Mouse (Mus musculus) heart, embryonic 15.5 days (tissue): Measurements from ENCODE around the gene Egfl7. TPM values are rescaled to one million over a fixed set of nuclear protein-coding genes. Genes with fewer than 3 reads are reported as not detected.
A peak's percentile ranks its signal among the peaks of the same experiment; 100 is the strongest.

ENCODE experiments used
- ATAC-seq: fragments of 200-750 bp; cut with Nextera tagmentation; replicated peaks from 2 replicates; pipeline ENCODE4 v1.8.0; 2017; ENCODE audit warnings: low read depth, moderate TSS enrichment; ENCODE audit not compliant: insufficient number of reproducible peaks, insufficient read depth, low FRiP score
- H3K27ac ChIP-seq: fragments of 300-500 bp; sonication (generic); 2 replicates; pipeline ENCODE4 v1.5.1; 2015; ENCODE audit warnings: mild to moderate bottlenecking, inconsistent platforms
- H3K27me3 ChIP-seq: fragments of 300-500 bp; sonication (generic); 2 replicates; pipeline ENCODE4 v1.6.1; 2015; ENCODE audit warnings: inconsistent platforms
- H3K36me3 ChIP-seq: fragments of 300-500 bp; sonication (generic); 2 replicates; pipeline ENCODE4 v1.6.1; 2015; ENCODE audit warnings: mild to moderate bottlenecking, inconsistent platforms
- H3K4me1 ChIP-seq: fragments of 300-500 bp; sonication (generic); replicated peaks from 2 replicates; pipeline ENCODE4 v1.6.1; 2015; ENCODE audit warnings: inconsistent platforms
- H3K4me2 ChIP-seq: fragments of 300-500 bp; sonication (generic); 2 replicates; pipeline ENCODE4 v1.6.1; 2015; ENCODE audit warnings: inconsistent platforms, mild to moderate bottlenecking, moderate library complexity
- H3K4me3 ChIP-seq: fragments of 300-500 bp; sonication (generic); 2 replicates; pipeline ENCODE4 v1.5.1; 2015; ENCODE audit warnings: mild to moderate bottlenecking, inconsistent platforms
- H3K9ac ChIP-seq: fragments of 300-500 bp; sonication (generic); 2 replicates; pipeline ENCODE4 v1.6.1; 2015; ENCODE audit warnings: mild to moderate bottlenecking, inconsistent platforms
- H3K9me3 ChIP-seq: fragments of 300-500 bp; sonication (generic); replicated peaks from 2 replicates; pipeline ENCODE4 v1.6.1; 2016; ENCODE audit warnings: inconsistent platforms
- WGBS: fragments of 180-500 bp; shearing (Covaris S2); methylation state at CpG from one replicate; pipeline ENCODE4 v1.1.7; 2015; ENCODE audit warnings: mixed read lengths; 5-methylcytosine and 5-hydroxymethylcytosine counted together
- polyA plus RNA-seq: library from polyadenylated mRNA; unstranded; fragments of >200 nt; fragmentation: Nextera tagmentation; extraction: Ambion mirVana; gene quantifications from 2 replicates; pipeline ENCODE4 v1.2.1, GENCODE M21; 2015

The Egfl7 gene
- polyA plus RNA-seq, 1 experiment from 2014 or later, result 159 TPM

DNA sequence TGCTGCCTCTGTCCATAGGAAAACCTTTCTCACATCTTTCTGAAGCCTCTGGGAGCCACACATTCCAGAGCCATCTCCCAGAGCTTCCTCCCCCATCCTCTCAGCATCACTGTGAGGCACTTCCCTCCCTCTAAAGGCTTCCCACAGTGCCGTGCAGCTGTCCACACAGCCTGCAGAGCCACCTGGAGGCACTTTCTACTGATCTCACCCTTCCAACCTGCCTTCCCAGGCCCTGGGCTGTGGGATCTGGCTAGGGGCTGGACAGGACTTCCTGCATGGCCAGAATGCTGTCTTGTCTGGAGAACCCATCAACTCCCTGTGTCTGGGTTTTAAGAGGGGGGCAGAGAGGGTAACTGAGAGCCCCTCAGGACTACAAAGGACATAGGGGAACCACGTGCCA, 32.3 kb upstream of the Egfl7 start:
- Histone ChIP-seq H3K27me3 (no peaks in the 10 kb centered on the region), H3K4me1 (peaks cover 59% of the 10 kb centered on the region), H3K4me3 (no peak overlapping the region), H3K9me3 (no peaks in the 10 kb centered on the region), H3K36me3 (no peaks in the 10 kb centered on the region), H3K4me2 (no peak overlapping the region), H3K9ac (no peak overlapping the region), H3K27ac (no peak overlapping the region)
- WGBS, result 40% methylated on average over 2 of the region's 2 CpGs
- no peak for ATAC-seq

DNA sequence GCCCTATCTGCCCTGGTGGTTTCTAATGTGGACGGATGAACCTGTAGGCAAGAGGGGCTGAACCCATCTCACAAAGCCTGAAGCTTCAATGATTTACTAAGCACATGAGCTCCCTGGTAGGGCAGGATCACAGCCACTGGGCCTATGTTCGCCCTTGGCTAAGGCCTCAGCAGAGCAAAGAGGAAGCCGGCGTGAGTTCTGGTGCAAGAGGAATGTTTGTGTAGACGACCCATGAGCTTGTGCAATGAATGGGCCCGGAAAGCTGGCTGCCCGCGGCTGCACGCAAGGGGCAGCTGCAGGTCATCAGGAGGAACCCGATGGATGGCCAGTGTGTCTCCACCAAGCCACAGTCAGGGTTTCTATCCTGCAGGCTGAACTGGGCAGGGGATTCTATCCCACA, 30.0 kb upstream of the Egfl7 start:
- ATAC-seq, result no peak
- H3K27me3 ChIP-seq, result no peaks in the 10 kb centered on the region
- WGBS, result 71% methylated on average over 10 of the region's 10 CpGs
- H3K36me3 ChIP-seq, result no peaks in the 10 kb centered on the region
- no peak overlapping the region for H3K9ac ChIP-seq
- no peak overlapping the region for H3K4me2 ChIP-seq
- peaks cover 51% of the 10 kb centered on the region for H3K4me1 ChIP-seq
- no peaks in the 10 kb centered on the region for H3K9me3 ChIP-seq
- no peak overlapping the region for H3K4me3 ChIP-seq
- H3K27ac ChIP-seq, result peak overlapping the region; percentile 51

DNA sequence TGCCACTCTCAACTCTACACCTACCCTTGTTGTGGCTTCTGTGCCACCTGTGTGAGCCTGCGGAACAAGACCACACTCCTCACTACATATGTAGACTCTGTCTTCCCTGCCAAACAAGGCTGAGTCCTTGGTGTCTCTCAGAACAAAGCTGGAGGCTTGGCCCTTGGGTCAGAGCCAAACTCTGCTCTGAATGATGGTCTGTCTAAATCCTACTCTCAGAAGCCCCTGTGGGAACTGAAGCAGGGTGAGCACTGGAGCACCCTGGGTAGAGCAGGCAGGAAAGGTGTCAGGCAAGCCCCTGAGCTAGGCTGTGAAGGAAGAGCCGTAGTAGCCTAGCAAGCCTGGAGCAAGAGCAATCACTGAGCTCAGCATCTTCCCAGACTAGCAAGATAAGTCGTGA, 29.6 kb upstream of the Egfl7 start:
- H3K27me3 ChIP-seq, result no peaks in the 10 kb centered on the region
- no peaks in the 10 kb centered on the region for H3K36me3 ChIP-seq
- no peak for ATAC-seq
- H3K9ac ChIP-seq, result no peak overlapping the region
- H3K4me2 ChIP-seq, result no peak overlapping the region
- H3K27ac ChIP-seq, result peak overlapping the region; percentile 51
- peaks cover 54% of the 10 kb centered on the region for H3K4me1 ChIP-seq
- no peaks in the 10 kb centered on the region for H3K9me3 ChIP-seq
- WGBS, result 41% methylated on average over 3 of the region's 3 CpGs
- no peak overlapping the region for H3K4me3 ChIP-seq

DNA sequence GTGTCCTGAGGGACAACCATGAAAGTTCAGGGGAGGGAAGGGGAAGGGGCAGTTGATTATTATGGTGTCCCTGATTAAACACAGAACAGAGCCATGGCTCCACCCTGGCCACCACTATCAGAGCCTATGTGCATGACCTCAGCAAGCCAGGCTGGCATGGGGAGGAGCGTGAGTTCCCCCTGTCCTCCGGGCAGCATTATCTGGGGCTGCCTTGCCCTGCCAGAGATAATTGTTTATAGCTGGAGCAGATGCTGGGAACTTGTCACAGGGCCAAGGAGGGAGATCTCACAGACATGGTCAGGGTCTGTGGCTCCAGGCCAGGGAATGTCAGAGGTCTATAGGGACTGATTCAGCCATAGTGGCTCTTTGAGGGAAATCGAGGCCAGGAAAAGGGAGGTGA, 29.0 kb upstream of the Egfl7 start:
- ATAC-seq, result peak; percentile 39; the same call in 1 of the 2 replicates

DNA sequence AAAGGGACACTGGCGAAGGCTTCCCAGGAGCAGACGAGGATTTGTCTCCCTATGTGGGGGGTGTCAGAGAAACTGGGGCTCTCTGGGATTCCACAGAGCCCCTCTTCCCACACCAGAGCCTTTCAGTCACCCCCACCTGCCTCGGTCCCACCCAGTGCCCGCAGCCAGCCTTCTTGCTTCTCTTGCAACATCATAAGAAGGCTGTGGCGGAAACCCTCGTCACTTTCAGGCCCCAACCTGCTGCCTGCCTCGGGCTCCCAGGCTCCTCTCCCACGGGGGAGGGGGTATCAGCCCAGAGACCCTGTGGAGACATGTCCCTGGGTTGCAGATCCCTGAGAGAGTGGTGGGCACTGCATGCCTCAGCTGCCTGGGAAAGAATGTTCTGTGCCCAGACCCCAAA, 28.4 kb upstream of the Egfl7 start:
- Histone ChIP-seq H3K27ac (peak overlapping the region; percentile 51), H3K9me3 (no peaks in the 10 kb centered on the region), H3K4me2 (no peak overlapping the region), H3K27me3 (no peaks in the 10 kb centered on the region), H3K36me3 (no peaks in the 10 kb centered on the region), H3K4me3 (no peak overlapping the region), H3K9ac (no peak overlapping the region), H3K4me1 (peaks cover 67% of the 10 kb centered on the region)
- WGBS, result 64% methylated on average over 8 of the region's 8 CpGs
- no peak for ATAC-seq

More for the DNA sequence above, 29.0 kb upstream of the Egfl7 start:
- Histone ChIP-seq H3K9ac (no peak overlapping the region), H3K4me1 (peaks cover 60% of the 10 kb centered on the region), H3K27me3 (no peaks in the 10 kb centered on the region), H3K9me3 (no peaks in the 10 kb centered on the region), H3K4me3 (no peak overlapping the region), H3K27ac (peak overlapping the region; percentile 51), H3K36me3 (no peaks in the 10 kb centered on the region), H3K4me2 (no peak overlapping the region)
- 28% methylated on average over 3 of the region's 3 CpGs for WGBS

DNA sequence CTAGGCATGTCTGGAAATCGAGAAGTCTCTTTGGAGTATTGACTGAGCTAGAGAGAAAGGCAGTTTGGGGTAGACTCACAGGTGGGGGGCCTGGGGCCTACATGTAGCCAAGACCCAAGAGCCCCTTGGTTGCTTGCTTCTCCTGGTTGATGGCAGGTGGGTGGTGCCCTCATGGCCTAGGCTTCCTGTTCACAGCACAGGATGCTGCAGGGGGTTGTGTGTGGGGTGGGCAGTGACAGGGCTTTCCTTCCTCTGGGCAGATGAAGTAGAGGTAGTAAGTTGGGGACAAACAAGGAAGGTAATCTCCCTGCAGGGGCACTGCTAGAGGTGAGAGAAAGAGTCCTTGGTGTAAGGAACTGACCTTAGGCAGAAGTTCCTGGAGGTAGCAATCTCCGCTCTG, 27.7 kb upstream of the Egfl7 start:
- H3K4me3 ChIP-seq, result no peak overlapping the region
- no peaks in the 10 kb centered on the region for H3K27me3 ChIP-seq
- H3K9me3 ChIP-seq, result no peaks in the 10 kb centered on the region
- no peak overlapping the region for H3K4me2 ChIP-seq
- no peaks in the 10 kb centered on the region for H3K36me3 ChIP-seq
- H3K27ac ChIP-seq, result peak overlapping the region; percentile 51; the same call in 1 of the 2 replicates
- WGBS, result 84% methylated on average over 2 of the region's 2 CpGs
- ATAC-seq, result no peak
- peaks cover 72% of the 10 kb centered on the region for H3K4me1 ChIP-seq
- H3K9ac ChIP-seq, result no peak overlapping the region

DNA sequence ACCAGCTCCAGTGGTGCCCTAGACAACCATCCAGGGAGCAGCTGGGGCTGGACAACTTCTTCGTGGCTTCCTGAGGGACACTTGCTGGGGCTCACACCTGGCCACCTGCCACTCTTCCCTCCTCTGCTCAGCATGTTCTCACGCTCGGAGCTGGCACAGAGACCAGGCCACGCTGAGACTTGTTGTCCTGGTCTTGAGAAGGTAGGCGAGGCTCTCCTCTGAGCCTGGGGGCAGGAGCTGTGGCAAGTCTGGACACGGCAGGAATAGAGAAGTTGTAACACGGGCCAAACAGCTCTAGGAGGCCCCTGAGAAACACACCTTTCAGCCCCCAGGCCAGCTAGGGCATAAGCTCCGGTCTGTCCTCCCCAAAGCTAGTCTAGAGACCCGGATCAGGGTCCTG, 25.9 kb upstream of the Egfl7 start:
- Histone ChIP-seq H3K9ac (no peak overlapping the region), H3K9me3 (no peaks in the 10 kb centered on the region), H3K36me3 (no peaks in the 10 kb centered on the region), H3K4me1 (peaks cover 63% of the 10 kb centered on the region), H3K27me3 (no peaks in the 10 kb centered on the region), H3K4me2 (no peak overlapping the region), H3K4me3 (no peak overlapping the region), H3K27ac (no peak overlapping the region)
- 76% methylated on average over 9 of the region's 9 CpGs for WGBS
- ATAC-seq, result no peak

DNA sequence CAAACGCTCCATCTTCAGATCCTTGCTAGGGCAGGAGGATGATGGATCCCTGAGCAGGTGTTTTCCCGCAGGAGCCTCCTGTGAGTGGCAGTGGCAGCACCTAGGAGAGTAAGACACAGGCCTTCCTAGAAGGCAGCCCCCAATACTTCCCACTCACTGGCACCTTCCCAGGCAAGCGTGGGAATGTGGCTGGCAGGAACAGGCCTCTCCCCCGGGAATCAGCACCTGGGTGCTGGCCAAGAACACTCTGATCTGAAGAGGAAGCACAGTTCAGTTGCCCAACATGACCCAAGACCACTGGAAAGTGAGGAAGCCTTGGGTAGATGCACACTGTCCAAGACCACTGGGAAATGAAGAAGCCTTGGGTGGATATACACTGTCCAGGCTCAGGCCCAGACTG, 24.7 kb upstream of the Egfl7 start:
- no peak for ATAC-seq
- 48% methylated on average over 4 of the region's 4 CpGs for WGBS
- Histone ChIP-seq H3K9ac (no peak overlapping the region), H3K9me3 (no peaks in the 10 kb centered on the region), H3K4me3 (no peak overlapping the region), H3K4me2 (no peak overlapping the region), H3K27me3 (no peaks in the 10 kb centered on the region), H3K4me1 (peaks cover 56% of the 10 kb centered on the region), H3K27ac (peak overlapping the region; percentile 24; the same call in 1 of the 2 replicates), H3K36me3 (no peaks in the 10 kb centered on the region)

DNA sequence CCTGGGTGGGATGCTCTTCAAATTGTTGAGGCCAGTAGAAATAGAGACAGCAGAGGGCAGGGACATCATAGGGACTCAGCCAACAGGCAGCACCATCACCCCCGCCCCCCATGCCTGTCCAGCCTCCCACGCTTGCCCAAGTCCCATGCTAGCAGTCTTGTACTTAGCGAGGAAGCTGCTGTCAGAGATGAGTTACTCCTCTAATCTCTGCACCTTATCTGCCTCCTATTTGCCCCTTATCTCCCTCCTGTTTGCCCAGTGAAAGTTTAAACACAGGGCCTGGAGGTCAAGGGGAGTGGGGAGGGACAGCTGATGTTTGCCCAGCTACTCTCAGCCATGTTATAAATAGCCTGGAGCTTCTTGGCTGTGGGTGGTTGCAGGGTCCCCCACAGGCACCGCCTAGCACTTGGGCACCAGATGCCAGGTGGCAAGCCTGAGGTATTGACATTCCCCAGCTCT, 23.2 kb upstream of the Egfl7 start:
- Histone ChIP-seq H3K4me3 (no peak overlapping the region), H3K9me3 (no peaks in the 10 kb centered on the region), H3K4me2 (peak overlapping the region; percentile 32), H3K36me3 (no peaks in the 10 kb centered on the region), H3K9ac (no peak overlapping the region), H3K4me1 (peaks cover 51% of the 10 kb centered on the region), H3K27ac (peak overlapping the region; percentile 71), H3K27me3 (no peaks in the 10 kb centered on the region)
- peak; percentile 24 for ATAC-seq
- WGBS, result 31% methylated on average over 4 of the region's 4 CpGs

DNA sequence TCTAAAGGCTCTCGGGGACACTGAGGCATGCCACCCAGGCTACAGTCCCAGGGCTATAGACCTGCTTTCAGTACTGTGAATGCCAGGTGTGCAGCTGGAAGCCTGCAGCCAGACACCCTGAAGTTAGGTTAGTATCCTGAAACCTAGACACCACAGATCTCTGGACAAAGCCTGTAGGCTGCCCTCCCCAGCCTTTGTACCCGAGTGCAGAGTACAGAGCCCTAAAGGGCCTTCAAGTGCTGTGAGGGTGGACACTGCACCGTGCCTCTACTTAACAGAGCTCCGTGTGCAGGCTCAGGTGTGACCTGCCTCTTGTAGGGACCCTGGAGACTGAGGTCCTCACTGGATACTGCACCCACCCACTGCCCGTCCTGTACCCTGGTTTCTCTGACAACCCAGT, 19.3 kb upstream of the Egfl7 start:
- H3K4me2 ChIP-seq, result no peak overlapping the region
- no peak for ATAC-seq
- 82% methylated on average over 5 of the region's 5 CpGs for WGBS
- H3K9ac ChIP-seq, result no peak overlapping the region
- H3K9me3 ChIP-seq, result no peaks in the 10 kb centered on the region
- no peak overlapping the region for H3K27ac ChIP-seq
- H3K4me1 ChIP-seq, result peaks cover 28% of the 10 kb centered on the region
- no peaks in the 10 kb centered on the region for H3K27me3 ChIP-seq
- no peak overlapping the region for H3K4me3 ChIP-seq
- no peaks in the 10 kb centered on the region for H3K36me3 ChIP-seq

DNA sequence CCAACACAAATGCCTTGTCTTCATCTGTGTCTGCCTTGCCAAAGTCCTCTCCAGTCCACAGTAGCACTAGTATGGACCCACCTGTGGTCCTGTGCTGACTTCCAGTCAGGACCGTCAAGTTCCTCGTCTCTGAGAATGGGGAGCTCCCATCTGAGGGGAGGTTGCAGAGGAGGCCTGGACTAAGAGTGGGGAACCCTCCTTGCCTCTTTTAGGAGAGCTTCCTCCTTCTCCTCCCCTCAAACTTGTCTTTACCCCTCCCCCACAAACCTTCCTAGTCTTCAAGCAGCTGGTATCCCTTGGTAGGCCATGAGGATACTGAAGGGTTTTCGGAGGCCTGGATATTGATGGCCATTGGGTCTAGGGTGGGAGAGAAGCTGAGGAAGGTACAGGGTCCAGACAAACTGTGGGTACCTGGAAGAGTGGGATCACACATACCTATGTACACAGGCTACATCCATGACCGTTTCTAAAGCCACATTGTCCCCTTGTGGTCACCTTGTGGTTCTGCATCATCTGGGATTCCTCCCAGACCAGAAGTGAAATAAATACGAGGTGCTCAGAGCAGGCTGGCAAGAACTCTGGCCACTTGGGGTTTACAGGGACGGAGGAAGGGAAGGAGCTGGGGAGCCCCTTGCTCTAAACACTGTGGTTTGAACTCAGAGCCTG, 18.3 kb upstream of the Egfl7 start:
- H3K4me3 ChIP-seq, result no peak overlapping the region
- 37% methylated on average over 6 of the region's 6 CpGs for WGBS
- H3K4me1 ChIP-seq, result peaks cover 22% of the 10 kb centered on the region
- no peaks in the 10 kb centered on the region for H3K36me3 ChIP-seq
- H3K27me3 ChIP-seq, result no peaks in the 10 kb centered on the region
- no peaks in the 10 kb centered on the region for H3K9me3 ChIP-seq
- no peak overlapping the region for H3K27ac ChIP-seq
- H3K4me2 ChIP-seq, result no peak overlapping the region
- H3K9ac ChIP-seq, result no peak overlapping the region
- peak; percentile 56; the same call in 1 of the 2 replicates for ATAC-seq

DNA sequence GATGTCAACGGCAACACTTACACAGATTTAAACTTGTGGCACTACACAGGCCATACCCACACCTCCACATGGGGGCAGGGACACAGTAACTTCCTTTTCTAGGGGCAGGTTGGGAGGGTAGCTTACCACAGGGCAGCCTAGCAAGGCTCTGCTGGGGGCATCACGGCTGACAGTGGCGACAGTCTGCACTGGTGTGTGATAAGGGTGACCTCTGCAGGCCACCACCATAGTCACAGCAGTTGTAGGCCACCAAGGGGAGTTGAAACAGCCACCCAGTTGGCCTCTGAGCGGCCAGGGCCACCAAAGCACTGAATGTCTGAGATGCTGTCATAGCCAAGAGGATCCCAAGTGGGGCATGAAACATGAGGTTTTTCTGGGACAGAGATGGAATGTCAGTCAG, 13.6 kb upstream of the Egfl7 start:
- H3K9me3 ChIP-seq, result no peaks in the 10 kb centered on the region
- H3K4me2 ChIP-seq, result no peak overlapping the region
- H3K27ac ChIP-seq, result no peak overlapping the region
- peaks cover 15% of the 10 kb centered on the region for H3K4me1 ChIP-seq
- H3K4me3 ChIP-seq, result no peak overlapping the region
- peak; percentile 28; the same call in 1 of the 2 replicates for ATAC-seq
- H3K27me3 ChIP-seq, result no peaks in the 10 kb centered on the region
- WGBS, result 11% methylated on average over 4 of the region's 4 CpGs
- H3K36me3 ChIP-seq, result no peaks in the 10 kb centered on the region
- H3K9ac ChIP-seq, result no peak overlapping the region
